18 mouse cellular contexts compared by ENCODE assay signal in the genomic region with DNA sequence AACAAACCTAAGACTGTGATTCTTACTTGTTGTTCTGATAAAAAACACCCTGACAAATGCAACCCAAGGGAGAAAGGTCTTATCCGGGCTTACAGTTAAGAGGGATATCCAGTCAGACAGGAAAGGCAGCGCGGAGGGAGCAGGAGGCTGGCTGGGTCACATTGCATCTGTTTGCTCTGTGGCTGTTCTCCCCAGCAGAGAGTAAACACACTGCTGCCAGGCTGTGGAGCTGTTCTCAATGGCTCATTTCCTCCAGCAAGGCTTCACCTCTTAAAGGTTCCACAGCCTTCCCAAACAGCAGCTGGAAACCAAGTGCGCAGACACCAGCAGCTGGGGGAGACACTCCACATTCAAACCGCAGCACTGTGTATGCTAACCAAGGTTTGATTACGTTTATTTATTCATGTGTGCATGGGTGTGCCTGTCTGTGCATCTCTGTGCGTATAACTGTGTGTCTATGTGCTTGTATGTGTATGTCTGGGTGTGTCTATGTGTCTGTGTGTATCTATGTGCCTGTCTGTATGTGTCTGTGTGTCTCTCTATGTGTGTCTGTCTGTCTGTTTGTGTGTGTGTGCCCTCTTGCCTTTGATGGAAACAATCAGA.
DNase-seq lines count a peak whose midpoint lies in the region; ATAC-seq and TF ChIP-seq lines count a peak whose summit lies in the region.
"Had no signal": no experiment of that assay in that cellular context is flagged by ENCODE, and none has a peak within 500 bp of the region (broad histone marks: within the 10 kb centered on the region; RNA-seq: fewer than 3 reads in every experiment).

No protein-coding gene starts in this region.

- no peak for TF ChIP-seq CTCF in lung, adult 2 months (IDR thresholded peaks at IDR 0.05; ENCODE audit: insufficient read depth, low read length)
- no peak for TF ChIP-seq CTCF in thymus, adult 2 months (IDR thresholded peaks at IDR 0.05; ENCODE audit: borderline replicate concordance, control insufficient read depth, extremely low read depth, insufficient read depth, low read length, poor library complexity)

- no peak overlapping the region for H3K27ac ChIP-seq in forebrain, embryonic 13.5 days
- H3K27ac ChIP-seq in forebrain, embryonic 16.5 days (ENCODE audit: low read length): no peak overlapping the region
- H3K27ac ChIP-seq in lung, embryonic 16.5 days (ENCODE audit: low read length): no peak overlapping the region
- H3K27ac ChIP-seq in embryonic facial prominence, embryonic 10.5 days (replicated peaks): 0 out of 2 replicates have a peak overlapping the region, but pooled peaks have one; percentile 35
- H3K27ac ChIP-seq in stomach, embryonic 14.5 days (ENCODE audit: low read length): no peak overlapping the region
- H3K27ac ChIP-seq in thymus, adult 2 months (ENCODE audit: control insufficient read depth, insufficient read depth, low read length): no peak overlapping the region
- H3K27ac ChIP-seq: heart, adult 2 months; hindbrain, embryonic 10.5 days; hindbrain, embryonic 15.5 days had no signal

- no peaks in the 10 kb centered on the region for H3K36me3 ChIP-seq in forebrain, embryonic 13.5 days (ENCODE audit: poor library complexity, severe bottlenecking)
- H3K36me3 ChIP-seq in forebrain, embryonic 16.5 days (ENCODE audit: control insufficient read depth, insufficient read depth): no peaks in the 10 kb centered on the region
- no peaks in the 10 kb centered on the region for H3K36me3 ChIP-seq in lung, embryonic 16.5 days (ENCODE audit: control insufficient read depth, insufficient read depth, low read length)
- no peaks in the 10 kb centered on the region for H3K36me3 ChIP-seq in embryonic facial prominence, embryonic 10.5 days (replicated peaks)
- H3K36me3 ChIP-seq in stomach, embryonic 14.5 days (ENCODE audit: control insufficient read depth, insufficient read depth, low read length): no peaks in the 10 kb centered on the region
- H3K36me3 ChIP-seq in thymus, adult 2 months (ENCODE audit: control insufficient read depth, insufficient read depth, low read length): no peaks in the 10 kb centered on the region
- H3K36me3 ChIP-seq: hindbrain, embryonic 10.5 days; hindbrain, embryonic 15.5 days had no signal

- no peak overlapping the region for H3K9ac ChIP-seq in forebrain, embryonic 13.5 days
- no peak overlapping the region for H3K9ac ChIP-seq in forebrain, embryonic 16.5 days (replicated peaks; ENCODE audit: low read depth, low read length)
- H3K9ac ChIP-seq in lung, embryonic 16.5 days (ENCODE audit: low read length): no peak overlapping the region
- no peak overlapping the region for H3K9ac ChIP-seq in stomach, embryonic 14.5 days (replicated peaks; ENCODE audit: low read depth, low read length)
- H3K9ac ChIP-seq: hindbrain, embryonic 15.5 days had no signal

- DNase-seq in lung, adult 2 months: no peak
- DNase-seq in embryonic facial prominence, embryonic 10.5 days (ENCODE audit: low spot score): peak; percentile 15
- DNase-seq in gastrocnemius, postnatal 36 days: no peak
- DNase-seq in thymus, adult 2 months: no peak
- DNase-seq: adrenal gland, postnatal 14 days; cerebellum, adult 18-20 months; cerebellum, postnatal 36 days; heart, adult 2 months had no signal

- peaks cover 10% of the 10 kb centered on the region for H3K4me1 ChIP-seq in forebrain, embryonic 13.5 days
- no peaks in the 10 kb centered on the region for H3K4me1 ChIP-seq in forebrain, embryonic 16.5 days (replicated peaks; ENCODE audit: control insufficient read depth, insufficient read depth, low read length)
- H3K4me1 ChIP-seq in lung, embryonic 16.5 days (replicated peaks; ENCODE audit: control insufficient read depth, insufficient read depth, low read length): peaks cover 12% of the 10 kb centered on the region; the same call in 1 of the 2 replicates
- H3K4me1 ChIP-seq in lung, adult 2 months (ENCODE audit: control insufficient read depth, insufficient read depth, low read length): no peaks in the 10 kb centered on the region
- peaks cover 22% of the 10 kb centered on the region for H3K4me1 ChIP-seq in embryonic facial prominence, embryonic 10.5 days
- peaks cover 11% of the 10 kb centered on the region; the same call in 1 of the 2 replicates for H3K4me1 ChIP-seq in stomach, embryonic 14.5 days (ENCODE audit: control insufficient read depth, insufficient read depth, low read length)
- no peaks in the 10 kb centered on the region for H3K4me1 ChIP-seq in thymus, adult 2 months (replicated peaks; ENCODE audit: control insufficient read depth, insufficient read depth, low read length)
- H3K4me1 ChIP-seq: hindbrain, embryonic 15.5 days had no signal

- intact Hi-C loops in gastrocnemius, postnatal 36 days (cut with DNase I): no loop called here

- ATAC-seq in forebrain, embryonic 13.5 days: peak; percentile 21; the same call in 1 of the 2 replicates
- ATAC-seq in forebrain, embryonic 16.5 days: no peak
- ATAC-seq in lung, embryonic 16.5 days (ENCODE audit: low read depth): peak; percentile 42; the same call in 1 of the 2 replicates
- 0 out of 2 replicates have a peak, but pooled peaks have one; percentile 42 for ATAC-seq in stomach, embryonic 14.5 days (ENCODE audit: insufficient number of reproducible peaks, insufficient read depth, low FRiP score, low read depth)
- ATAC-seq: activated CD4-positive, CD25-positive, alpha-beta regulatory T cell, adult 4 months; Patski had no signal

- no peaks in the 10 kb centered on the region for H3K27me3 ChIP-seq in forebrain, embryonic 13.5 days
- H3K27me3 ChIP-seq in forebrain, embryonic 16.5 days (replicated peaks; ENCODE audit: control insufficient read depth, insufficient read depth, low read length): no peaks in the 10 kb centered on the region
- H3K27me3 ChIP-seq in lung, embryonic 16.5 days (ENCODE audit: control insufficient read depth, insufficient read depth, low read depth, low read length): no peaks in the 10 kb centered on the region
- no peaks in the 10 kb centered on the region for H3K27me3 ChIP-seq in embryonic facial prominence, embryonic 10.5 days (replicated peaks; ENCODE audit: low read depth, poor library complexity, severe bottlenecking)
- no peaks in the 10 kb centered on the region for H3K27me3 ChIP-seq in stomach, embryonic 14.5 days (ENCODE audit: control insufficient read depth, insufficient read depth, low read length)
- no peaks in the 10 kb centered on the region for H3K27me3 ChIP-seq in thymus, adult 2 months (ENCODE audit: control insufficient read depth, insufficient read depth, low read length)
- H3K27me3 ChIP-seq: CH12.LX; hindbrain, embryonic 15.5 days had no signal

- 66% methylated on average over 7 of the region's 7 CpGs for WGBS in forebrain, embryonic 13.5 days
- WGBS in forebrain, embryonic 16.5 days: 69% methylated on average over 7 of the region's 7 CpGs
- WGBS in lung, embryonic 16.5 days: 41% methylated on average over 7 of the region's 7 CpGs
- WGBS in lung, adult 2 months: 42% methylated on average over 7 of the region's 7 CpGs
- WGBS in embryonic facial prominence, embryonic 10.5 days: 58% methylated on average over 7 of the region's 7 CpGs
- WGBS in stomach, embryonic 14.5 days: 47% methylated on average over 7 of the region's 7 CpGs
- 84% methylated on average over 7 of the region's 7 CpGs for WGBS in thymus, adult 2 months

- no peak overlapping the region for H3K4me3 ChIP-seq in forebrain, embryonic 13.5 days
- H3K4me3 ChIP-seq in forebrain, embryonic 16.5 days (replicated peaks; ENCODE audit: low read length): no peak overlapping the region
- no peak overlapping the region for H3K4me3 ChIP-seq in lung, embryonic 16.5 days (ENCODE audit: low read length)
- H3K4me3 ChIP-seq in lung, adult 2 months (replicated peaks; ENCODE audit: extremely low read depth, low read depth, low read length): no peak overlapping the region
- no peak overlapping the region for H3K4me3 ChIP-seq in embryonic facial prominence, embryonic 10.5 days
- no peak overlapping the region for H3K4me3 ChIP-seq in stomach, embryonic 14.5 days (ENCODE audit: low read depth, low read length)
- H3K4me3 ChIP-seq in thymus, adult 2 months (ENCODE audit: control insufficient read depth, insufficient read depth, low read length): no peak overlapping the region
- H3K4me3 ChIP-seq: heart, adult 2 months; hindbrain, embryonic 10.5 days; hindbrain, embryonic 15.5 days had no signal

- H3K4me2 ChIP-seq in forebrain, embryonic 13.5 days: no peak overlapping the region
- H3K4me2 ChIP-seq in forebrain, embryonic 16.5 days (ENCODE audit: low read length): no peak overlapping the region
- H3K4me2 ChIP-seq in lung, embryonic 16.5 days (ENCODE audit: low read depth, low read length): no peak overlapping the region
- no peak overlapping the region for H3K4me2 ChIP-seq in stomach, embryonic 14.5 days (replicated peaks; ENCODE audit: low read depth, low read length)
- H3K4me2 ChIP-seq: heart, embryonic 11.5 days; hindbrain, embryonic 15.5 days had no signal

- H3K9me3 ChIP-seq in forebrain, embryonic 13.5 days (replicated peaks): no peaks in the 10 kb centered on the region
- no peaks in the 10 kb centered on the region for H3K9me3 ChIP-seq in forebrain, embryonic 16.5 days (ENCODE audit: control insufficient read depth, low read length)
- H3K9me3 ChIP-seq in lung, embryonic 16.5 days (ENCODE audit: control insufficient read depth, low read length): no peaks in the 10 kb centered on the region
- no peaks in the 10 kb centered on the region for H3K9me3 ChIP-seq in embryonic facial prominence, embryonic 10.5 days
- H3K9me3 ChIP-seq in stomach, embryonic 14.5 days (ENCODE audit: control insufficient read depth, low read depth, low read length): no peaks in the 10 kb centered on the region
- H3K9me3 ChIP-seq: hindbrain, embryonic 10.5 days; hindbrain, embryonic 15.5 days had no signal

- no peak for TF ChIP-seq POLR2A in lung, adult 2 months (IDR thresholded peaks at IDR 0.05; ENCODE audit: borderline replicate concordance, extremely low read depth, low read depth, low read length)
- no peak for TF ChIP-seq POLR2A in thymus, adult 2 months (IDR thresholded peaks at IDR 0.05; ENCODE audit: control insufficient read depth, extremely low read depth, insufficient read depth, low read length, poor library complexity)
